Mouse (Mus musculus): Measurements from ENCODE around the gene Rasl10b. TPM values are rescaled to one million over a fixed set of nuclear protein-coding genes. Genes with fewer than 3 reads are reported as not detected.

The Rasl10b gene
- polyA plus RNA-seq, 2 experiments, result 0.06 to 0.31 TPM

- 33% methylated on average over 4 of the region's 4 CpGs for WGBS (ENCODE audit: insufficient replicate concordance)
- TF ChIP-seq EP300 (IDR thresholded peaks at IDR 0.05; ENCODE audit: low read depth), result no peak
- no peak for TF ChIP-seq CTCF (IDR thresholded peaks at IDR 0.05; ENCODE audit: low read depth)
- no peak overlapping the region for H3K9ac ChIP-seq (replicated peaks)
Observed at GRCm38 (mm10) chr11:83449298-83449697, 40.4 kb downstream of the Rasl10b start.

GRCm38 (mm10) chr11:83450550-83450949 lies 41.6 kb downstream of the Rasl10b start:
- Histone ChIP-seq H3K4me2 (ENCODE audit: low read depth) (no peak overlapping the region), H3K36me3 (replicated peaks; ENCODE audit: control insufficient read depth, insufficient read depth, low read depth) (no peaks in the 10 kb centered on the region), H3K27ac (no peak overlapping the region), H3K27me3 (ENCODE audit: control insufficient read depth, insufficient read depth, low read length) (peaks cover 2% of the 10 kb centered on the region), H3K9ac (replicated peaks) (no peak overlapping the region), H3K4me3 (ENCODE audit: insufficient read depth in 1 of 2, low read depth in 2 of 2, low read length in 2 of 2) (no peak overlapping the region), H3K9me3 (ENCODE audit: control insufficient read depth, low read length) (no peaks in the 10 kb centered on the region), H3K4me1 (replicated peaks; ENCODE audit: control insufficient read depth in 2 of 2, insufficient read depth in 2 of 2, low read length in 1 of 2) (peaks cover 4 to 17% of the 10 kb centered on the region in 2 experiments; a peak in 3 of 4 replicates)
- 32% methylated on average over 1 of the region's 1 CpGs for WGBS (ENCODE audit: insufficient replicate concordance)
- ATAC-seq (ENCODE audit: insufficient read depth) (no peak), DNase-seq (ENCODE audit: low read depth in 3 of 3, low spot score in 3 of 3) (no peak)
- TF ChIP-seq EP300 (IDR thresholded peaks at IDR 0.05; ENCODE audit: low read depth) (no peak), CTCF (IDR thresholded peaks at IDR 0.05; ENCODE audit: low read depth) (no peak)

More at GRCm38 (mm10) chr11:83449298-83449697, 40.4 kb downstream of the Rasl10b start:
- no peak overlapping the region for H3K4me3 ChIP-seq (ENCODE audit: insufficient read depth in 1 of 2, low read depth in 2 of 2, low read length in 2 of 2)
- no peaks in the 10 kb centered on the region for H3K36me3 ChIP-seq (replicated peaks; ENCODE audit: control insufficient read depth, insufficient read depth, low read depth)
- peaks cover 14% of the 10 kb centered on the region for H3K27me3 ChIP-seq (ENCODE audit: control insufficient read depth, insufficient read depth, low read length)
- no peak overlapping the region for H3K27ac ChIP-seq
- DNase-seq (ENCODE audit: low read depth in 3 of 3, low spot score in 3 of 3), result no peak
- peaks cover under 1 to 5% of the 10 kb centered on the region in 2 experiments; a peak in 3 of 4 replicates for H3K4me1 ChIP-seq (replicated peaks; ENCODE audit: control insufficient read depth in 2 of 2, insufficient read depth in 2 of 2, low read length in 1 of 2)
- no peak overlapping the region for H3K4me2 ChIP-seq (ENCODE audit: low read depth)
- H3K9me3 ChIP-seq (ENCODE audit: control insufficient read depth, low read length), result no peaks in the 10 kb centered on the region
- ATAC-seq (ENCODE audit: insufficient read depth), result no peak

- H3K36me3 ChIP-seq (replicated peaks; ENCODE audit: control insufficient read depth, insufficient read depth, low read depth), result no peaks in the 10 kb centered on the region
- H3K27ac ChIP-seq, result no peak overlapping the region
- H3K4me3 ChIP-seq (ENCODE audit: insufficient read depth in 1 of 2, low read depth in 2 of 2, low read length in 2 of 2), result no peak overlapping the region
- DNase-seq (ENCODE audit: low read depth in 3 of 3, low spot score in 3 of 3) (no peak), ATAC-seq (ENCODE audit: insufficient read depth) (no peak)
- no peak overlapping the region for H3K4me2 ChIP-seq (ENCODE audit: low read depth)
- TF ChIP-seq EP300 (IDR thresholded peaks at IDR 0.05; ENCODE audit: low read depth), result no peak
- no peak for TF ChIP-seq CTCF (IDR thresholded peaks at IDR 0.05; ENCODE audit: low read depth)
- H3K9ac ChIP-seq (replicated peaks), result no peak overlapping the region
- WGBS (ENCODE audit: insufficient replicate concordance), result 65% methylated on average over 10 of the region's 10 CpGs
- no peaks in the 10 kb centered on the region; the same call in none of the 2 replicates for H3K27me3 ChIP-seq (ENCODE audit: control insufficient read depth, insufficient read depth, low read length)
- peaks cover 4 to 22% of the 10 kb centered on the region in 2 experiments; a peak in 3 of 4 replicates for H3K4me1 ChIP-seq (replicated peaks; ENCODE audit: control insufficient read depth in 2 of 2, insufficient read depth in 2 of 2, low read length in 1 of 2)
- no peaks in the 10 kb centered on the region for H3K9me3 ChIP-seq (ENCODE audit: control insufficient read depth, low read length)
Observed at GRCm38 (mm10) chr11:83451281-83451680, 42.3 kb downstream of the Rasl10b start.

- ATAC-seq (ENCODE audit: insufficient read depth), result no peak
- Histone ChIP-seq H3K36me3 (replicated peaks; ENCODE audit: control insufficient read depth, insufficient read depth, low read depth) (no peaks in the 10 kb centered on the region), H3K4me1 (replicated peaks; ENCODE audit: control insufficient read depth in 2 of 2, insufficient read depth in 2 of 2, low read length in 1 of 2) (peaks cover 4 to 20% of the 10 kb centered on the region in 2 experiments; a peak in 3 of 4 replicates), H3K4me2 (ENCODE audit: low read depth) (no peak overlapping the region; the same call in 1 of the 2 replicates), H3K9me3 (ENCODE audit: control insufficient read depth, low read length) (no peaks in the 10 kb centered on the region), H3K9ac (replicated peaks) (no peak overlapping the region; the same call in 1 of the 2 replicates), H3K27me3 (ENCODE audit: control insufficient read depth, insufficient read depth, low read length) (no peaks in the 10 kb centered on the region), H3K27ac (no peak overlapping the region), H3K4me3 (ENCODE audit: insufficient read depth in 1 of 2, low read depth in 2 of 2, low read length in 2 of 2) (no peak overlapping the region)
- no peak for TF ChIP-seq CTCF (IDR thresholded peaks at IDR 0.05; ENCODE audit: low read depth)
- no peak for TF ChIP-seq EP300 (IDR thresholded peaks at IDR 0.05; ENCODE audit: low read depth)
- DNase-seq (ENCODE audit: low read depth in 3 of 3, low spot score in 3 of 3), result no peak
- 3% methylated on average over 4 of the region's 4 CpGs for WGBS (ENCODE audit: insufficient replicate concordance)
Observed at GRCm38 (mm10) chr11:83454548-83454947, 45.6 kb downstream of the Rasl10b start.

- Histone ChIP-seq H3K4me3 (ENCODE audit: insufficient read depth in 1 of 2, low read depth in 2 of 2, low read length in 2 of 2) (no peak overlapping the region), H3K4me2 (ENCODE audit: low read depth) (no peak overlapping the region), H3K9me3 (ENCODE audit: control insufficient read depth, low read length) (no peaks in the 10 kb centered on the region), H3K9ac (replicated peaks) (no peak overlapping the region; the same call in 1 of the 2 replicates), H3K27ac (no peak overlapping the region), H3K27me3 (ENCODE audit: control insufficient read depth, insufficient read depth, low read length) (no peaks in the 10 kb centered on the region), H3K36me3 (replicated peaks; ENCODE audit: control insufficient read depth, insufficient read depth, low read depth) (no peaks in the 10 kb centered on the region), H3K4me1 (replicated peaks; ENCODE audit: control insufficient read depth in 2 of 2, insufficient read depth in 2 of 2, low read length in 1 of 2) (peaks cover 4 to 20% of the 10 kb centered on the region in 2 experiments; a peak in 3 of 4 replicates)
- DNase-seq (ENCODE audit: low read depth in 3 of 3, low spot score in 3 of 3), result no peak
- 34% methylated on average over 3 of the region's 3 CpGs for WGBS (ENCODE audit: insufficient replicate concordance)
- TF ChIP-seq CTCF (IDR thresholded peaks at IDR 0.05; ENCODE audit: low read depth) (no peak), EP300 (IDR thresholded peaks at IDR 0.05; ENCODE audit: low read depth) (no peak)
- ATAC-seq (ENCODE audit: insufficient read depth), result no peak
Observed at GRCm38 (mm10) chr11:83455608-83456007, 46.7 kb downstream of the Rasl10b start.
